Mouse (Mus musculus) adrenal gland, adult (tissue): ENCODE measurements at regions not wholly inside any gene's neighbourhood (a gene's known extent, or its start where the extent isn't known, plus 50 kb on each side); places are given as distances from the start of the nearest gene placed in this dataset.
A peak's percentile ranks its signal among the peaks of the same experiment; 100 is the strongest.
"Not testable (repeated sequence)": the region's sequence is repeated elsewhere in the genome, so short reads cannot be mapped to it uniquely, and the experiment has no call there.

Experiments
- DNase-seq, 2 experiments: peaks; one replicate each; pipeline ENCODE4 v3.0.0; 2022 to 2023; ENCODE audit warnings: low spot score in 1 of 2; ENCODE audit not compliant: inconsistent age in 2 of 2

DNA sequence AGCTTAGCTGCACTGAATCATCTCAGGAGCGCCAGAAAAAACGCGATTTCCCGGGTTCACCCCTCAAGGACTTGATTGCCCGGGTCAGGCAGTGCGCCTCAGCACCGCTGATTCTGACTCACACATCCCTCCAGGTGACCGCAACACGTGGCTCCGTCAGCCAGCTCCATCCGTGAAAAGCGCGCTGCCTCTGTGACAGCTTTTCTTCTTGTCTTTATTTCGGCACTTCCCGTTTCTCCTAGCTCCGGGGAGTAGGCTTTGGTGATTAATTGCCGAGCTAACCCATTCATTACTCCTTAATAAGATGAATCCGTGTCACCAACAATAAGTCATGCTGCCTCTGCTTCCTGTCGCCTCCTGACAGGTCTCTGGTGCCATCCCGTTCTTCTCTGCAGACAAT is 108.6 kb downstream of the Katnal1 start:
- peak; percentile 59 to 75 for DNase-seq

DNA sequence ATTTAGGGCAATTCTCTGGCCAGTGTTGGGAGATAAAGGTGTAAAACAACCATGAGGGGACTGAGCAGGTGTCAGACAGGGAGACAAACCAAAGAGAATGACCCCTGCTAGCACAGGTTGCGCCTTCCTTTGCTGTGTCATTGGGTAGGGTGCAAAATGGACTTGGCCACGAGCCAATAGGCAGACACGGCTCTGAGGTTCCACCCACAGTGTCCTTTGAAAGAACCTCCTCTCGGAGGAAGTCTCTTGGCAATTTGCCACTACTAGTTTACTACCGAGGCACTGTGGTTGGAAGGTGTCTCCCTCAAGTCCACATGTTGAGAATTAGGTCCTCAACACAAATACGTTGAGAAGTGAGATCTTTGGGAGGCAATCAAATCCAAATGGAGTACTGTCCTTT is 109.7 kb downstream of the Katnal1 start:
- peak; percentile 47 to 69 for DNase-seq

DNA sequence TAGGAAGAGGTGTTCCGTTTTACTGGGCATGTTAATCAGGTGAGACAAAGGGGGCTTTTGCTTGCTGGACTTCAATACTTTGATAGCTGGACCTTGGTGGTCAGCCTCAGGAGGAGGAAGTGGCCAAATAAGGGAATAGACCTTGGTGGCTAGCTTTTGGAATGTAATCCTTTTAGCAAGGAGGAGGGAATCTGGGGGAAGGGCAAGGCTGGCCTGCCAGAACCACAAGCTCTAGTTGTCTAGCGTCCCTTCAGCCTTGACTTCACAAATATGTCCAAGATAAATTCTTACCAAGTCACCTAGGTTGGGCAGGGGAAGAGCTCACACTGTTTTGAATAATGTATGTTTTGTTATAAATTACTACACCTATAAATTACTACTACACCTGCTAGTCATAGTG is 110.4 kb downstream of the Katnal1 start:
- peak; percentile 80 to 88 for DNase-seq

DNA sequence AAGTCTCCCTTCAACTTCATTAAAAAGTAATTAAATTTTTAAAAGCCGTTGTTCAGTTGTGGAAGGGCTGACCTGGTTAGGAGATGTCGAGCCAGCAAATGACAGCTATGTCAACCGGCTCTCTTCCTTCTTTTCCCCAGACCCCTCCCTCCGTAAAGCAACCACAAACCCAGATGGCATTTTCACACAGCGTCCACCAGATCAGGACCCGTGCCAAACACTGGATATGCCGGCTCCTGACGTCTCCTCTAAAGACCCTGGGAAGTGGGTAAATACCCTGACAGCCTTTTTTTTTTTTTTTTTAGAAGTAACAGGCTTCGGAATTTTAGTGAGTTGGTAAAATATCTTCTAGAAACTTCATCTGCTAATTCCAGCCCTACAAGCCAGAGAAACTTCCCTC is 116.3 kb downstream of the Katnal1 start:
- no peak for DNase-seq

DNA sequence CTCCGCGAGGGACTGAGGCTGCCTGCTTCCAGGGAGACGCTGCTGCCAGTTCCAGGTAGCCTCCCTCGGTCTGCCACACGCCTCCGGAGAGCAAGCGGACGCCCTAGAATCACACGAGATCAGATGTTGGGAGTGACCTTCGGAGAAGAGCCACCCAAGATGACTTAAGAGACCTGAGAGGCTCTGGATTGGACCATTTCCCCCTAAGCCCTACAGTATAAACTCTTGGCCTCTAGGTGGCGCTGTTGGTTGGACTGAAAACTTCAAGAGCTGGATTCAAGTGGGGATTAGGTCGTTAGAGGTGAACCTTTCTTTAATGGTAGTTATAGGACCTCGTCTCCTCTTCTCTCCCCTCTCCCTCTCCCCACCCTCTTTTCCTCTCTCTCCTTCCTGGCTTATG is 117.1 kb downstream of the Katnal1 start:
- DNase-seq: peak; percentile 63 to 90

DNA sequence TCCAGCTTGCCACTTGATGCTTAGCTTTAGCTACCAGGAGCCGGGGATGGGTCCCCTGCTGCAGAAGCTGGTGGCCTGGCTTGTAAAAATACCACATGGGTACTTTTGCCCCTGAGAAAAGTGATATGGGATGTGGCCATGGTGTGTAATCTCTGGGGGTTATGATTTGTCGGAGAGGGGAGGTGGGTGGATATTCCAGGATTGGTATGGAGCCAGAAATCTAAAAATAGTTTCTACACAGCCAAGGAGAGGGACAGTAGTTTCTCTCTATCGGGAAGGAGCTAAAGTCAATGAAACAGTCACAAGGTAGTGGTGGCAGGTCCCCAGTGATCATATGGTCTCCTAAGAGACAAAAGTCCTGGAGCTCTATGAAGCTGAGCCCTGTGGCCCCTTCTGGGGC is 119.6 kb downstream of the Katnal1 start:
- no peak for DNase-seq

DNA sequence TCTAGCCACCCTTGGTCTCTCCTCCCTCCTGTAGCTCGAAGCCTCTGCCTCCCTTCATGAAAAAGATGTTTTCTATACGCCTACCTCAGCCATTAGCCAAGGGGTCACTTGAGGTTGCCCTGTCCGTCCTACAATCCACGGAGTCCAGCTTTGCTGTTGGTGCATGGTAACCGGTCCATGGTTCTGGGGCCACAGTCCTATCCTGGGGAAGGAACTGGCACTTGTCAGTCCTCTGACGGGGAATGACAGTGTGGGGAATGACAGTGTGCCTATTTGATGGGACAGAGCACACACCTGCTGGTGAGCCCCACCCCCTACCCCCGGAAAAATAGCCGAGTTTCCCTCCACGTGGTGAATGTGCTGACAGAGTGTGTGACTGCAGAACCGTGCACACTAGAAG is 120.1 kb downstream of the Katnal1 start:
- no peak for DNase-seq

DNA sequence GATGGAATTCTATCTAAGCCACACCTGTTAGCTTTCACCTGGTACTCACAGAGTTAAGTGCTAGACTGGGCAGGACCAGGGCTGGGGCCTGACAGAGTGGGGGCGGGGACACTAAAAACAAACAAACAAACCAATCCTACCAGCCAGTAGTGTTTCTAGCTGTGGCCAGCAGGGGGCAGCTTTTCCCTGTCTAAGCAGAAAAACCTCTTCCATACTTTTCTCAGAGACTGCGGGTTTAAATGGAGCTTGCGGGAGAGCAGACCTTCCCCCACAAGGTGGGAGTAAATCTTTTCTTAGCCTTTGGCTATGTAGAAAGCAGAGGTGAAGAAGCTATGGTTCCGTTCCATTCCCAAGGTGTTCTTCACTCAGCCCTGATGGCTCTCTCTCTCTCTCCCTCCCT is 120.7 kb downstream of the Katnal1 start:
- peak; percentile 49 to 78 for DNase-seq

DNA sequence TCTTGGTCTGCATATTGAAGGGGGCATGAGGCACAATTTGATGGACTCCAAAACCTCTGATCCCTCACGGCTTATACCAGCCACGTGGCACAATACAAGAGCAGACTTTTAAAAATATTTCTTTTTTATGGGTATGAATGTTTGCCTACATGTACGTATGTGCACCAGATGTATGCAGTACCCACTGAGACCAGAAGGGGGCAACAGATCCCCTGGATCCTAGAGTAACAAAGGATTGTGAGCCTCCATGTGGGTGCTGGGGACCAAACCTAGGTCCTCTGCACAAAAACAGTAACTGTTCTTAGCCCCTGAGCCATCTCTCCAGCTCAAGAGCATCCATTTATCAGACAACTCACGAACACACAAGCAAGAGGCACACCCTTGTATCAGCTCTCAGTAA is 121.5 kb downstream of the Katnal1 start:
- no peak for DNase-seq

DNA sequence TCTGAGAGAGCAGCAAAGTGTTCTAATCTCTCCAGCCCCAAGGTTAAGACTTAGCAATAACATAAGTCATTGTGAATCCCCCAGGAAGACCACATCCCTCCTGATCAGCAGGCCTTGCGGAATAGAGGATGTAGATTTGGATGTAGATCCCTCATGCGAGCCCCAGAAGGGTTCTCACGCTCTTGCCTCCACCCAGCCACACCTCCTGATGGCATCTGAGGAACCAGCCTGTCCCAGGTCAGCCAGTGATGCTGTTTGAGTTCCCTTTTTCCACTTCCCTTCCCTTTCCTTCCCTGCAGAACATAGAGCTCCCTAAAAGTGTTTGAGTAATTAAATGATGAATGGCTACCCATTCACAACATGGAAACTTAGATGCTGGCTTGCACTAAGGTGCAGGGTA is 124.1 kb downstream of the Katnal1 start:
- DNase-seq: no peak

DNA sequence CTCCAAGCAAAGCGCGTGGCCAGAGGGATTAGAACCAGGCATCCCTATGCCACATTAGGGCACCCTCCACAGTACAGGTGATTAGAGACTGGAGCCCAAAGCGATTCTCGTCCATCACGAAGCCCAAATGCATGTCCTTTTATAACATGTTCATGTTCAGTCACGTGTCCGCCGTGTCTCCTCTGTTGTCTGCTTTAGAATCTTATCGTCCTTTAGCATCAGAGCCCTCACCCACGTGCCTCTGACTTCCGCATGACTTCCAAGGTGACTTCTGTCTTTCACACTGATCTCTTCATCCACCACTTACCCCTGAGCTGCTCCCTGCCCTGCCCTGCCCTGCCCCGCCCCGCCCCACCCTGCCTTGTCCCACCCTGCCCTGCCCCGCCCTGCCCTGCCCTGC is 125.3 kb downstream of the Katnal1 start:
- DNase-seq: no peak

DNA sequence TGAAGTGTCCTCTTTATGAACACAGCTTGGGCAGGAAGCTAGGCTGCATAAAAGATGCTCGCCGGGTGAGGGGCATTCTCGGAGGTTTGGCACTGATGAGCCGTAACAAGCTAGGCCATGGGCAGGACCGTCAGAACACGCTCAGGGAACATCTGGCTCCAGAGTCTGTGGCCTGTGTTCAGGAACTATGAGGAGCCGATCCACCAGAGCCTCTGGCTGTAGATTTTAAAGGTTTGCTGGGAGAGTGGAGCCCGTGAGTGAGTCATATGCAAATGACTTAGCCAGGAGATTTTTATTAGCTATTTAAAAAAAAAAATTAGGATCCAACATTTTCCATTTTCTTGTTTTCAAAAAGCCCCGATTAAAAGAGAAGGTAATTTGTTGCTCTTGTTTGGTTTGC is 126.4 kb downstream of the Katnal1 start:
- no peak for DNase-seq

DNA sequence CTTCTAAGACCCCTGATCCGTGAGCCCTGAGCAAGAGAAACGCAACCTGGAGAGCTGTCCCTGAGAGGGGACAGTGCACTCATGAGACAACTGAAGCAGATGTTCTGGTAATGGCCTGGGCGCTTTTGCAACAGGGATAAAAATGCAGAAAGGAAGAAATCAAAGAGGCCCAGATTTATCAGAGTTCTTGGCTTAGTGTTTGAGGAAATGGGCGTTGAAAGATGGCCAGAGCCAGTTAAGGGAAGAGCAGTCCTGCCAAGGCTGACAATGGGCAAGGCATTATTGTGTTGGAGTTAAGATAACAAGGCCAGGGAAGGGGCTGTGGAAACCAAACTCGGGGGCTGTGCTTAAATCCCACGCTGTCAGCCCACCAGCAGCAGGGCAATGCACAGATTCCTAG is 130.6 kb downstream of the Katnal1 start:
- DNase-seq: no peak

DNA sequence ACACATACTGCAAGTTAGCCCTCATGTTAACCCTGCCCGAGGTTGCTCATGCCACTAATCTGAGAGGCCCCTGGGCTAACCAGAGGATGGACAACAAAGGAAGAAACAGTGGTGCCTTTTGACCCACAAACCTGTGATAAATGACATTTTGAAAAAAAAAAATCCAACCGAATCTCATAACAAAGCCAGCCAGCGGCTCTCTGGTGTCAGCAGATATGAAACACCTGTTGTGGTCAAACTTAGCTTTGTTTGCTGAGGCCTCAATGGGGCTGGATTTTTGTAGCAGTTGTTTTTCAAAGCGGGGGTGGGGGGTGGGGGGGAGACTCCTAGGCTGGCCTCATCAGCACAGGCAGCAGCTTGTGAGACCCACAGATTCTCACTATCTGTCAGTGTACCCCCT is 133.0 kb downstream of the Katnal1 start:
- DNase-seq: no peak

DNA sequence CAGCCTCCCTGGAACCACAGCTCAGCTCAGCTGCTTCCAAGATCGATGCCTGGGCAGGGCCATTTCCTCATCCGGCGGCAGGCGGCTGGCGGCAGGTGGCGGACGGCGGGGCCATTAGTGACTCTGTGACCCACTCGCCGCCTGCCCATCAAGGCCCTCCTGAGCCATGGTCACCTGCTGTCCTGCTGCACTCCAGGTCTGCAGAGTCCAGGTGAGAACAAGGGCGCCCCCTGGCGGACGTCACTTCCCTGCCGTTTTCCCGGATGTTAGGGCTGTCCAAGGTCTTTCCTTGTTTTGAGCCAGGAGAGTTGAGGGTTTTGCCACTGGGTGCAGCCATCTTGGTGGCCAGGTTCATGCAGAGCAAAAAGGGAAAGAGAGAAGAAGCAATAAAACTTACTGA is 134.7 kb downstream of the Katnal1 start:
- peak; percentile 64 to 86 for DNase-seq

DNA sequence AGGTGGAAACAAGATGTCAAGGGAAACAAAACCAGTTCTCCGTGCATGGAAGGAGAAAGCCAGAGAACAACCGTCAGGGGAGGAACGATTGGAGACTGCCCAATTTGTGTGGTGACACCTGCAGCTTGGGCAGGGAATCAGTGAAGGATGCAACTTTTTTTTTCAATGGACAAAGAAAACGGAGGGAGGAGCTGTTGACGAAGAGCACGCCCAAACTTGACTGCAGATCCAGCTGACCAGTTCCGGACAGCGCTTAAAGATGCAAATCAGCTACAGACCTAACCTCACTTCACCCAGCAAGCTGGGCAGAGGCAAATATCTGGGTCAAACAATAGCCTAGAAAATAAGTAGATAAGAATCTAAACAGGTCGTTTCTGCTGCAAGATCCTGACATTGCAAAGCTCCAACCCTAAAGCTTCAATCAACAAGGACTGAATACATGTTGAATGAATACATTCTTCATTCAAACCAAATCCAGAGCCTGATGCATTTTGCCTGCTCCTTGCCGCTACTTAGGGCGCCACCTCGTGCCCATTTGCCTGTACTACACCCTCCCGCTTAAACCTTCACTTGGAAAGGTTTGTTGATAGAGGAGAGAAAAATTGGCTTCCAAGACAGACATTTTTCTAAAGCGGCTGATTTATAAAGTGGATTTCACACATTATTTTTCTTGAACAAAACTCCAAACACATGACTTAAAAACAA is 136.2 kb downstream of the Katnal1 start:
- DNase-seq: peak; percentile 79 to 95

DNA sequence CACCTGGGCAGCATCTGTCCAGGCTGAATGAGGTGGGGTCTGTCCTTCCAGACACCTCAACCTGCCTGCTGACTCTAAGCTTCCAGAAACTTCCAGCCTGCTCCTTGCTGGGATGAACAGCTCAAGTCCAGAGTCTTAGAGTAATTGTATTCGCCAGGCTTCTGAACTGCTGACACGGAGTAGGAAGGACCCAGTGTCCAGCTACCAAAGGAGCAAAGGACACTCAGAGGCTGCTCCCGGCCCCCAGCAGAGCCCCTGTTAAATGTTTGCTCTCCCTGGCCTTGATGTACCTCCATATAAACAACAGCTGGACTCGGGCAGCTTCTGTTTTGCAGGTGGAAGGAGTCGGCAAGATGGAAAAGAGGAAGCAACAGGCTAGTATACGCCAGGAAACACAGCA is 137.5 kb downstream of the Katnal1 start:
- no peak for DNase-seq

DNA sequence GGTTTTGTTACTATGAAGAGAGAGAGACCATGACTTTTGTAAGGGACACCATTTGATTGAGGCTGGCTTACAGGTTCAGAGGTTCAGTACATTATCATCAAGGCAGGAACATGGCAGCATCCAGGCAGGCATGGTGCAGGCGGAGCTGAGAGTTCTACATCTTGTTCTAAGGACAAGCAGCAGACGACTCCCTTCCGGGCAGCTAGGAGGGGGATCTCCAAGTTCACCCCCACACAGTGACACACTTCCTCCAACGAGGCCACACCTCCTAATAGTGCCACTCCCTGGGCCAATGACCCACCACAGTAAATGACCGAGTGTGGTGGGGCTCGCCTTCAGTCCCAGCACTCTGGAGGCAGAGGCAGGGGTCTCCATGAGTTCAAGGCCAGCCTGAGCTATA is 138.8 kb downstream of the Katnal1 start:
- DNase-seq: not testable (repeated sequence)

DNA sequence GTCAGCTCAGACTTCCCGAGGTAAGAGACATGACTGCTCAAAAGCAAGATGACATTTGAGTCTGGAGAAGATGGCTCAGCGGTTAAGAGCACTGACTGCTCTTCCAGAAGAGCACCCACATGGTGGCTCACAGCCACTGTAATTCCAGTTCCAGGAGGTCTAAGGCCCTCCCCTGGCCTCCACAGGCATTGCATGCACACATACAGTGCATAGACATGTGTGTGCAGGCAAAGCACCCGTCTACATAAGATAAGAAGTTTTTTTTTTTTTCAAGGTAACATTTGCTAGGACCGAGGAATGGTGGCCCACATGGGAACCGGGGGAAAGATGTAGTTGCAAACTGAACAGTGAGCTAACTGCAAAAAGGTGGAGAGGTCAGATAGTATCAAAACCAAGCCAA is 139.3 kb downstream of the Katnal1 start:
- no peak for DNase-seq

DNA sequence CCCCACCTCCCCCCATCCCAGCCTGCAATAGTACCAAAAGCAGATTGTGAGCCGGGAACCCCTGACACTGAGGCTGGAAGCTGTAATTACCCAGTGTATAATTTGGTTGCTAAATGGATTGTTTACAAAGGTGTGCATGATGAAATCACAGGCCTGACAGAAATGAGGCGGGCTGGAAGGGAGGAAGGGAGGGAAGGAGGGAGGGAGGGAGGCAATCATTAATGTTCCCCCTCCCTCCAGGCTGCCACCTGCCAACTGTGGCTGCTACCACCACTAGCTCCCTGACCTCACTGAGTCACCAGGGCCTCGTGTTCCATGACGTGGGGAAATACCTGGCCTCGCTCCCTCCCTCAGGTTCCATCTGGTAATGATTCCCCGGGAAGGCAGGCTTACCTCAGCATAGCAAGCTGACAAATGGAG is 140.0 kb downstream of the Katnal1 start:
- peak; percentile 34 to 46 for DNase-seq

DNA sequence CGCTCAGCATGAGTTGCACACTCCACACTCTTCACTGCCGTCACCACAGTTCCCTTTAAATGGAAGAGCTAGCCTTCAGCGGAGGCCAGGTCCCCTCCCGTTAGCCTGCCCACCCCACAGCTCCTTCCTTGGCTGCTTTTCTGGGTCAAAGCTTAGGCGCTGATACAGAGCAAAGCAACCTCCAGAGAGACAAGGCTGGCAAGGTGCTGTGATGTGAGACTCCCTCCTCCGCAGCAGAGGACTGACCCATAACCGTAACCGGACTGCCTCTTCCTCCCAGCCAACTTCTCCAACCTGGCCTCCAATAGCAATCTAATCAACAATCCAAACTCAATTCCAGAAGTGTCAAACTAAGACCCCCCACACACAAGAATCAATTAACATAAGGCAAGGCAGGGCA is 140.4 kb downstream of the Katnal1 start:
- DNase-seq: no peak

DNA sequence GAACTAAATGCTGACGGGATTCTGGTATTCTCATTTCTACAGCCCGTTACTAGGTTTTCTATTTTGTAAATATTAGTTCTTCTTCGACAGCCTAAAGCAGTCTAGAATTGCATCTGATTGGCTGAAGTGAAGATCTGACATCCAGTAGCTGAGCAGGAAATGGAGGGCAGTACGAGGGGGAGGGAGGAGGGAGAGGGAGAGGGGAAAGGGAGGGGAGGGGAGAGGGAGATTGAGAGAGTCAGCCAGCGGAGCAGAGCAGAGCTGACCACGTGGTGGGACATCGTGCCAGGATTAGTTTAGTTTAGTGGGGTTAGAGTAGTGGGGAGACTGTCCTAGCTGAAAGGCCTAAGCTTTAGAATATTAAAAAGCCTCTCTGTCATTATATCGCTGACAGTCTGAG is 141.8 kb downstream of the Katnal1 start:
- no peak for DNase-seq

DNA sequence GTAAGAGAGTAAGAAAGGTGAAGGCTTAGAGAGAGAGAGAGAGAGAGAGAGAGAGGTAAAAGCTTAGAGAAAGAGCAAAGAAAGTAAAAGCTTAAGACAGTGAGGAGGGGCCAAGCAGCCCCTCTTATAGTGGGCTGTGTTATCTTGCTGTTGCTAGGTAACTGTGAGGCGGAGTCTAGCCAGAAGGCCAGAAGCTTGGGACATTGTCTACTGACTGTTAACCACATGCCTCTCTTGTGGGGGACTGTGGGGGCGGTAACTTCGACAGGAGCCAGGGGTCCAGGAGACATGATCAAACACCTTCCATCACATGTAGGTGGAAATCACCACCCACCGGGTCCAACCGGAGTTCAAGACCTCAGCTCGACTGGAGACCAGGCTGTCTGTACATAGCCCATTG is 148.0 kb downstream of the Katnal1 start:
- DNase-seq: peak in 1 of 2 experiments; percentile 14
